Mouse (Mus musculus) olfactory bulb, adult 2 months (tissue): ENCODE results near the gene Rptor.

Experiments
- CTCF ChIP-seq: fragments of 200-500 bp; IDR thresholded peaks from 2 replicates; pipeline ENCODE4 v1.5.1; 2012; ENCODE audit warnings: low read depth, mild to moderate bottlenecking, low read length, moderate library complexity; ENCODE audit not compliant: insufficient read depth
- POLR2A ChIP-seq: fragments of 200-500 bp; IDR thresholded peaks from 2 replicates; pipeline ENCODE4 v1.6.1; 2012; ENCODE audit warnings: mild to moderate bottlenecking, low read depth, low read length, moderate library complexity; ENCODE audit not compliant: insufficient read depth

- TF ChIP-seq CTCF (no peak), POLR2A (no peak)
Measured at GRCm38 (mm10) chr11:119627243-119627642, 24.5 kb downstream of the Rptor start.
